Mouse (Mus musculus) kidney, embryonic 14.5 days (tissue): Measurements from ENCODE around the gene Fam83g. TPM values are rescaled to one million over a fixed set of nuclear protein-coding genes. Genes with fewer than 3 reads are reported as not detected.

Experiments used
- polyA plus RNA-seq: library from polyadenylated mRNA; unstranded; fragments of >200 nt; fragmentation: Nextera tagmentation; extraction: Ambion mirVana; gene quantifications from 2 replicates; pipeline ENCODE4 v1.2.1, GENCODE M21; 2014

Fam83g gene
- polyA plus RNA-seq, 1 experiment from 2014 or later: 1.9 TPM

Other genes with a start within 250 kb of the Fam83g start
- 0.08 and 0.26 TPM in 2 replicates for gene Rnf112, start 230.0 kb upstream of the Fam83g start, polyA plus RNA-seq
- 115 and 163 TPM in 2 replicates for gene Mfap4, start 198.7 kb upstream of the Fam83g start, polyA plus RNA-seq
- 34.2 and 53.4 TPM in 2 replicates for gene Mapk7, start 189.7 kb upstream of the Fam83g start, polyA plus RNA-seq
- gene B9d1, start 178.9 kb upstream of the Fam83g start, polyA plus RNA-seq: 49.2 and 56.4 TPM in 2 replicates
- 20.0 and 31.3 TPM in 2 replicates for gene Epn2, start 104.4 kb upstream of the Fam83g start, polyA plus RNA-seq
- 7.5 and 8.6 TPM in 2 replicates for gene Grap, start 30.8 kb upstream of the Fam83g start, polyA plus RNA-seq
- 0.11 and 0.16 TPM in 2 replicates for gene Slc5a10, start 36.7 kb downstream of the Fam83g start, polyA plus RNA-seq
- gene Prpsap2, start 78.0 kb downstream of the Fam83g start, polyA plus RNA-seq: 28.0 and 31.7 TPM in 2 replicates
- gene Ulk2, start 171.0 kb downstream of the Fam83g start, polyA plus RNA-seq: 11.9 and 16.3 TPM in 2 replicates
- gene Akap10, start 246.2 kb downstream of the Fam83g start, polyA plus RNA-seq: 14.8 and 22.1 TPM in 2 replicates